Mouse (Mus musculus) stomach, embryonic 15.5 days (tissue): ENCODE data around the gene Tceal3. TPM values are rescaled to one million over a fixed set of nuclear protein-coding genes. Genes with fewer than 3 reads are reported as not detected.
"Not testable (repeated sequence)": the region's sequence is repeated elsewhere in the genome, so short reads cannot be mapped to it uniquely, and the experiment has no call there.

Experiments used
- ATAC-seq: fragments of 200-750 bp; cut with Nextera tagmentation; 2 replicates; pipeline ENCODE4 v1.8.0; 2017; ENCODE audit warnings: low read depth, moderate number of reproducible peaks, moderate TSS enrichment; ENCODE audit not compliant: insufficient read depth, low FRiP score
- H3K27ac ChIP-seq: fragments of 300-500 bp; sonication (generic); 2 replicates; pipeline ENCODE4 v1.5.1; 2015; ENCODE audit warnings: mild to moderate bottlenecking, inconsistent platforms
- H3K27me3 ChIP-seq: fragments of 300-500 bp; sonication (generic); replicated peaks from 2 replicates; pipeline ENCODE4 v1.6.1; 2015; ENCODE audit warnings: inconsistent platforms
- H3K36me3 ChIP-seq: fragments of 300-500 bp; sonication (generic); 2 replicates; pipeline ENCODE4 v1.6.1; 2015; ENCODE audit warnings: inconsistent platforms
- H3K4me1 ChIP-seq: fragments of 300-500 bp; sonication (generic); 2 replicates; pipeline ENCODE4 v1.6.1; 2015; ENCODE audit warnings: inconsistent platforms
- H3K4me2 ChIP-seq: fragments of 300-500 bp; sonication (generic); 2 replicates; pipeline ENCODE4 v1.6.1; 2015; ENCODE audit warnings: mild to moderate bottlenecking, inconsistent platforms
- H3K4me3 ChIP-seq: fragments of 300-500 bp; sonication (generic); replicated peaks from 2 replicates; pipeline ENCODE4 v1.5.1; 2015; ENCODE audit warnings: inconsistent platforms
- H3K9ac ChIP-seq: fragments of 300-500 bp; sonication (generic); 2 replicates; pipeline ENCODE4 v1.6.1; 2015; ENCODE audit warnings: inconsistent platforms
- H3K9me3 ChIP-seq: fragments of 300-500 bp; sonication (generic); 2 replicates; pipeline ENCODE4 v1.6.1; 2016; ENCODE audit warnings: inconsistent platforms
- WGBS: fragments of 180-500 bp; shearing (Covaris S2); methylation state at CpG from one replicate; pipeline ENCODE4 v1.1.7; 2015; 5-methylcytosine and 5-hydroxymethylcytosine counted together
- polyA plus RNA-seq: library from polyadenylated mRNA; unstranded; fragments of >200 nt; fragmentation: Nextera tagmentation; extraction: Ambion mirVana; gene quantifications from 2 replicates; pipeline ENCODE4 v1.2.1, GENCODE M21; 2015

The Tceal3 gene
- polyA plus RNA-seq = 7.2 and 9.0 TPM in 2 replicates

DNA sequence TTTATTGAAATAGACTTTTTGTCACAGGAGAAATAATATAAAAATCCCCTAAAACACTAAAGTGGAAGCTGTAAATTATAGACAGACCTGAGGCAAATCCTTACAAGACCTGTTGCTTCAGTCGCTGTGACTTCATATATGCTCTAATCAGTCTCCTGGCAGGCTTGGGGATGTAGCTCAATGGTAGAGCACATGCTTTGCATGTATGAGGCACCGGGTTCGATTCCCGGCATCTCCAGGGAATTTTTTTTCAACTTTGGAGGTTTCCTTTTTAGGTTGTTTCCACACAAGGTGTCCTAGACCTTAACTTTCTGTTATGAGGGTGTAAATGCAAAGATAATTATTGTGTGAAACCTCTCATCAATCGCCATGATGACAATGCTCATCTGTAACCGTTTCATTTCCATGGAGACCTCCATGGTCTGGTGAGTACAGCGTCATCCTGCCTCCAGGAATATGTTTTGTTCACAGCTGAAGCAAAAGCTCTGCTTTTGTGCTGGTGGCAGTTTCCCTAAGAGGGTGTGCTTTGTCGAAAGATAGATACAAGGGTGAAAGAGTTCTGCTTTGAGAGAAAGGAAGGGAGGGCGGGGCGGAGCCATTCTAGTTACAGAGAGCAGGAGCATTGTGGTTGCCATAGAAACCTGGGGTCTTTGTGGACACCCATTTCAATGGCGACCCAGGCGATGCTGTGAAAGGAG is at the start of gene Tceal3:
Gene Tceal3, plus strand, starts transcription at position 644 of the 698 bp plus-strand sequence.
- H3K36me3 ChIP-seq = no peaks in the 10 kb centered on the region
- H3K4me3 ChIP-seq = no peak within 1 kb of the TSS

DNA sequence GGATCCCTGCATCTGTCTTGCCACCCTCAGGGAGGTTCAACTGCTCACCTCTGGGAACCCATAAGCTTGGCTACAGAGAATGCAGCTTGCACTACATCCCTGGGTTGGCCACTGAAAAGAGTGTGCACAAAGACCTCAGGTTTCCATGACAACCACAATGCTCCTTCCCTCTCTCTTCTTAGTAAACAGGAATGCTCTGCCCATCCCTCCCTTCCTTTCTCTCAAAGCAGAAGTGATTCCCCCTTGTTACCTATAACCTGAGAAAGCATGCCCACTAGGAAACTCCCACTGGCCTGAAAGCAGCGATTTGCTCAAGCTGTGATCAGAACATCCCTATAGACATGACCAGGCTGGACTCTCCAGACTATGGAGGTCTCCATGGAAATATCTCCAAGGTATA is 46.7 kb upstream of the Tceal3 start, which contains the start of gene Kir3dl2:
Gene Kir3dl2, minus strand, starts transcription at position 101 of the 400 bp plus-strand sequence.
- 58% methylated on average over 1 of the region's 1 CpGs for WGBS
- not testable (repeated sequence) for H3K27me3 ChIP-seq, H3K4me2 ChIP-seq, H3K9me3 ChIP-seq, H3K4me1 ChIP-seq, ATAC-seq, H3K27ac ChIP-seq, H3K36me3 ChIP-seq, H3K4me3 ChIP-seq, H3K9ac ChIP-seq

More for the DNA sequence above, at the start of gene Tceal3:
- no peaks in the 10 kb centered on the region for H3K27me3 ChIP-seq
- no peak within 1 kb of the TSS for H3K4me2 ChIP-seq
- H3K9ac ChIP-seq = no peak within 1 kb of the TSS
- no peaks in the 10 kb centered on the region for H3K4me1 ChIP-seq
- H3K27ac ChIP-seq = no peak within 1 kb of the TSS
- WGBS = 56% methylated on average over 12 of the region's 12 CpGs
- H3K9me3 ChIP-seq = no peaks in the 10 kb centered on the region
- ATAC-seq = no peak

DNA sequence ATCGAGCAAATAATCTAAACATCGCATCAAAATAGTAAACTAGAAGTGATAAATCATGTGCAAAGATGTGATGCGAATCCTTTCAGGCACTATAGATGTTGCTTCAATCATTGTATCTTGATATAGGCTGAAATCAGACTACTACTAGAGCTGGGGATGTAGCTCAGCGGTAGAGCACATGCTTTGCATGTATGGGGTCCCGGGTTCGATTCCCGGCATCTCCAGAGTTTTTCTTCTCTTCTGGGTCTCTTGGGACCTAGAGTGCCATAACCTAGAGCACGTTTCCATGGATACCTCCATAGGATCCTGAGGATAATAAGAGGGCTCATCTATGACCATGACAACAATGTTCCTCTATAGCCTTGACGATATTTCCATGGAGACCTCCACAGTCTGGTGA is 21.5 kb upstream of the Tceal3 start:
- not testable (repeated sequence) for H3K9me3 ChIP-seq, H3K4me3 ChIP-seq, H3K9ac ChIP-seq, H3K27ac ChIP-seq, H3K27me3 ChIP-seq, H3K36me3 ChIP-seq, H3K4me1 ChIP-seq, H3K4me2 ChIP-seq, ATAC-seq
- 86% methylated on average over 9 of the region's 9 CpGs for whole genome bisulfite sequencing

DNA sequence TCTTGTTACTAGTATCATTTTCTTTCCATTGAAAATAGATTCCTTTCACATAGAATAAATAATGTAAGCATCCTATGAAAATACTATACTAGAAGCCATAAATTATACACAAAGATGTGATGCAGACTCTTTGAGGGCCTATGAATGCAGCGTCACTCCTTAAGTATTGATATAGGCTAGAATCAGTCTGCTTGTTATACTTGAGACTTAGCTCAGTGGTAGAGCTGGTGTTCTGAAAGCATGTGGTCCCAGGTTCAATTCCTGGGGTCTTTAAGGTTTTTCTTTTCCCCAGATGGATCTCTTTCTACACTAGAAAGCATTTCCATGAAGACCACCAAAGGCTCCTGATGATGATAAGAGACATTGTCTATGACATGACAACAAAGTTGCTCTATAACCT is 6.0 kb upstream of the Tceal3 start:
- no peak overlapping the region for H3K27ac ChIP-seq
- H3K27me3 ChIP-seq = no peaks in the 10 kb centered on the region
- H3K9ac ChIP-seq = no peak overlapping the region
- no peaks in the 10 kb centered on the region for H3K9me3 ChIP-seq
- no peak for ATAC-seq
- H3K4me3 ChIP-seq = no peak overlapping the region
- H3K4me1 ChIP-seq = no peaks in the 10 kb centered on the region
- H3K4me2 ChIP-seq = no peak overlapping the region
- WGBS = 91% methylated on average over 1 of the region's 1 CpGs
- H3K36me3 ChIP-seq = no peaks in the 10 kb centered on the region

DNA sequence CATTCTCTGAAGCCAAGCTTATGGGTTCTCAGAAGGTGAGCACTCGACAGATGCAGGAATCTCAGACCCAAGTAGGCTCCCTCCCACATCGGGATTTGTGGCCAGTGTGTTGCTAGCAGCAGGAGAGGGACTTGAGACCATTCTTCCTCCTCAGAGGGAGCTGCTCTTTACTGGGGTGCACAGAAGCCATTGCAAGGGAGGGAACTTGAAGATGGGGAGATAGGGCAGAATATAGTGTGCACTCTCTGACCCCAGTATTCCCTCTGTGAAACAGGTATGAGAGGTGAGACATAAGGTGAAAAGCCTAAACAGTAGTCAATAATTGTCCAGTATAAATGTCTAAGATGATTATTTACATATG is 235 bp downstream of the Tceal3 start:
- Histone ChIP-seq H3K27me3 (no peaks in the 10 kb centered on the region), H3K9me3 (no peaks in the 10 kb centered on the region), H3K4me3 (no peak overlapping the region), H3K4me2 (no peak overlapping the region), H3K4me1 (no peaks in the 10 kb centered on the region), H3K9ac (no peak overlapping the region), H3K27ac (no peak overlapping the region), H3K36me3 (no peaks in the 10 kb centered on the region)
- 24% methylated on average over 2 of the region's 2 CpGs for WGBS
- no peak for ATAC-seq

DNA sequence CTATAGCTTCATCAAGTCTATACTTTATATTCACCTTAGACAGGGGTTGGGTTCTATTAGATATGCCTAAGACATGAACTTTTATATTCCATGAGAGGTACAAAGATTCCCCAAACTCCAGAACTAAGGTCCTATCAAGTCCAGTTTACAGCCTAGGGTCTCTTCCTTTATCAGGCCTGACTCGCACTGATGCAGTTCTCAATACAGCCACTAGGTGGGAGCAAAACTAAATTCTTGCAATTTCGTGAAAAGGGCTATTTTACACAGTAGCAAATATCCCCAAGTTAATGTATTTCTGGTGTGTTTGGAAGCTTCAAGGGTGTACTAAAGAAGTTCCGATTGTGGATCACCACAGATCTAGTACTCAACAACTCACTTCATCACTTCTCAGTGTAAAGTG is 8.8 kb downstream of the Tceal3 start:
- Histone ChIP-seq H3K27ac (no peak overlapping the region), H3K4me3 (no peak overlapping the region), H3K36me3 (no peaks in the 10 kb centered on the region), H3K9ac (no peak overlapping the region), H3K4me2 (no peak overlapping the region), H3K4me1 (no peaks in the 10 kb centered on the region), H3K9me3 (no peaks in the 10 kb centered on the region), H3K27me3 (no peaks in the 10 kb centered on the region)
- ATAC-seq = no peak
- 24% methylated on average over 3 of the region's 3 CpGs for WGBS

DNA sequence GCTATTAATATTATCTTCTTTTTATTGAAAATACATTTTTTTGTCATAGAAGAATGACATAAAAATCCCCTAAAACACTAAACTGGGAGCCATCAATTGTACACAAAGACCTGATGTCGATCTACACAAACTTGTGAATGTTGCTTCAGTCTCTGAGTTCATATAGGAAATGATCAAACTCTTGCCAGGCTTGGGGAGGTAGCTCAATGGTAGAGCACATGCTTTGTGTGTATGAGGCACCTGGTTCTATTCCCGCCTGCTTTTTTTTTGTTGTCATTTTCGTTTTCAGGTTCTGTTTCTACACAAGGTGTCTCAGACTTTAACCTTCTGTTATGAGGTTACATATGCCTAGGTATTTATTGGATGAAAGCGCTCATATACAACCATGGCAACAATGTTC is 16.3 kb downstream of the Tceal3 start:
- H3K9me3 ChIP-seq = no peaks in the 10 kb centered on the region
- no peaks in the 10 kb centered on the region for H3K27me3 ChIP-seq
- no peak overlapping the region for H3K9ac ChIP-seq
- 81% methylated on average over 4 of the region's 4 CpGs for WGBS
- no peaks in the 10 kb centered on the region for H3K36me3 ChIP-seq
- ATAC-seq = no peak
- no peak overlapping the region for H3K4me2 ChIP-seq
- H3K4me1 ChIP-seq = no peaks in the 10 kb centered on the region
- no peak overlapping the region for H3K27ac ChIP-seq
- no peak overlapping the region for H3K4me3 ChIP-seq

DNA sequence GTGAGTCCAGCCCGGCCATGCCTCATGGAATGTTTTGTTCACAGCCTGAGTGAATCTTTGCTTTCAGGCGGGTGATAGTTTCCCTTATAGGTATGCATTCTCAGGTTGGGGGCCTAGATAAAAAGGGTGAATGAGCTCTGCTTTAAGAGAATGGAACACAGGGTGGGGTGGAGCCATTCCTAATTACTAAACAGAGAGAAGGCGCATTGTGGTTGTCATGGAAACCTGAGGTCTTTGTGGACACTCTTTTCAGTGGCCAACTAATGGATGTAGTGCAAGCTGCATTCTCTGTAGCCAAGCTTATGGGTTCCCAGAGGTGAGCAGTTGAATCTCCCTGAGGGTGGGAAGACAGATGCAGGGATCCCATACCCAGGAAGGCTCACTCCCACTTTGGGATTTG is 16.8 kb downstream of the Tceal3 start:
- Histone ChIP-seq H3K27ac (no peak overlapping the region), H3K9ac (no peak overlapping the region), H3K4me3 (no peak overlapping the region), H3K9me3 (no peaks in the 10 kb centered on the region), H3K36me3 (no peaks in the 10 kb centered on the region), H3K27me3 (no peaks in the 10 kb centered on the region), H3K4me2 (no peak overlapping the region), H3K4me1 (no peaks in the 10 kb centered on the region)
- ATAC-seq = no peak
- 83% methylated on average over 3 of the region's 3 CpGs for WGBS

DNA sequence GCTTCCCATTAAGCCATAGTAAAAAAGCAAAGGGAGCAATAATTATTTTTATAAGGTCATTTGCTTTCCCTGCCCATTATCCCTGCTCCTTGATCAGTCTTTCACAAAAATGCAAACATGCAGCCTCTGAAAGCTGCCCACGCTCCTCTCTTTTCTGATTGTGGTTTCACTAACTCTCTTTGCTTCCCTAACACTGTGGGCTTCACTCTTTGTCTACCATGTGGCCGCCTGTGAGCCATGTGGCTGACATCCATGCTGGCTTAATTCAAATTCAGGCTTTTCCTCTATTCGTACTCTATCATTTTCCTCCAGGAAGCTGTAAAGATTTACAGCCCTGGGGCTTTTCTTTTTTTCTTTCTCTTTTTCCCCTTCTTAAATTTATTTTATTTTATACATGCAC is 20.7 kb downstream of the Tceal3 start:
- Histone ChIP-seq H3K27ac (no peak overlapping the region), H3K4me2 (no peak overlapping the region), H3K27me3 (no peaks in the 10 kb centered on the region), H3K4me3 (no peak overlapping the region), H3K9me3 (no peaks in the 10 kb centered on the region), H3K36me3 (no peaks in the 10 kb centered on the region), H3K4me1 (no peaks in the 10 kb centered on the region), H3K9ac (no peak overlapping the region)
- WGBS = 54% methylated on average over 3 of the region's 3 CpGs
- no peak for ATAC-seq

DNA sequence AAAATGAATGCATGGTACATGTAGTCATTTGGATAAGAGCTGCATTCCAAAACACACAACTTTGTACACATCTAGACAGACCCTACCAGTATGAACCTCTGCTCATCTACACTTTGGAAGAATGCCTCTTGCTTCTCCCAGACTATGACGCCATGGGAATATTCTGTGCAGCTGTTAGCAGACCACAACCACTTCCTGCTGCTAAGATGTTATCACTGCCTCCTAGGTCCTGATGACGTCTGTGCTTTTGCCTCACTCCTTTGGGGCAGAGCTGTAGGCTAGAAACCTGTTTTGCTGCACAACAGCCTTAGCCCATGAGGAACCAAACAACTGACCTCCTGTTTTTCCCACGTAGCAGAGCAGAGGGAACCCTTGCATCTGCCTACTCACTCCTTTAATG is 25.2 kb downstream of the Tceal3 start:
- WGBS = 45% methylated on average over 3 of the region's 3 CpGs
- H3K9ac ChIP-seq, H3K36me3 ChIP-seq, H3K4me2 ChIP-seq, H3K27me3 ChIP-seq, H3K4me1 ChIP-seq, ATAC-seq, H3K9me3 ChIP-seq, H3K27ac ChIP-seq, H3K4me3 ChIP-seq: not testable (repeated sequence)

DNA sequence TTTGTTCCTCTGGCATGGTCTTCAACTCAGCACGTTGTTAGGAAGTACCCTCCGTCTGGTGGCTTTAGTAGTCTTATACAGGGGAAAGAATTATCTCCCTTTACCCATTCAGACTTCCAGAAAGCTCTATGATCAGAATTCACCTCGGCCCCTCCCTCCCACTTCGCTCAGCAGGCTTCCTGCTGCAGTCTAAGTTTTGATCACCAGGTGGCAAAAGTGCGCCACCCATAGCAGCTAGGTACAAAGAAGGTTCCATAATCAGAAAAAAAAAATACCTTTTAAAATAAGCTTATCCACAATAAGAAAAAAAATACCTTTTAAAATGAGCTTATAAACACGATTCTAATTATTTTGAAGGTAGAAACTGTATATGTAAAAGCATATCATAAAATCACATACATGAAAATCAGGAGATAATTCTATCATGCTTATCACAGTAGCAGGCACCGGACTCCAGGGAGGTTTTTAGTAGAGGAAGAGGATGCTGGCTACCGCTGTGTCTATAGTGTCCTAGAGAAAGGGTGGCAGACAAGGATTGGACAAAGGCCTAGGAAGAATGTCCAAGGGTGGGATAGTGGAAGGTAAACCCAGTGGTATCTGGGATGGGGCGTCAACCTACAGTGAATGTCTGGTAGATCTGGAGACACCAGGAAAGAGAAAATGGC is 34.4 kb downstream of the Tceal3 start:
- Histone ChIP-seq H3K4me1 (no peaks in the 10 kb centered on the region), H3K4me3 (no peak overlapping the region), H3K27me3 (no peaks in the 10 kb centered on the region), H3K4me2 (no peak overlapping the region), H3K27ac (no peak overlapping the region), H3K36me3 (no peaks in the 10 kb centered on the region), H3K9ac (no peak overlapping the region), H3K9me3 (no peaks in the 10 kb centered on the region)
- ATAC-seq = no peak
- WGBS = 42% methylated on average over 9 of the region's 9 CpGs

DNA sequence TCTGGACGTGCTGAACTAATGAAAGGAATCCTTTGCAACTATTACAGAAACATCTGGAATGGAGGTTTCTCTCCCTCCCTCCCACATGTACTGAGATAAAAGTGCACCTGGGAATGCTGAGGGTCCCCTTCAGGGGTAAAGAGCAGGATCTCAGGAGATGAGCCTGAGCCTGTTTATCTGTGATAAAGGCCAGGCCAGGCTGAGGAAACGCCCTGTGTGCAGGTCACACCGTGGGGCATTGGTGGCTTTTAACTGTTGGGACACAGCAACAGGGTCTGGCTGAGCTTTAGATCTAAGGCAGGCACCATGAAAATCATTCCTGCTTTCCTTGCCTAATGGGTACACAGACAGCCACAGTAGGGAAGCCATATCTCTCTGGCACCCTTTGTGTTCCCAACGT is 35.3 kb downstream of the Tceal3 start:
- no peak overlapping the region for H3K9ac ChIP-seq
- WGBS = 62% methylated on average over 4 of the region's 4 CpGs
- no peak for ATAC-seq

More for the DNA sequence above, 35.3 kb downstream of the Tceal3 start:
- Histone ChIP-seq H3K27ac (no peak overlapping the region), H3K27me3 (no peaks in the 10 kb centered on the region), H3K4me3 (no peak overlapping the region), H3K4me1 (no peaks in the 10 kb centered on the region), H3K36me3 (no peaks in the 10 kb centered on the region), H3K4me2 (no peak overlapping the region), H3K9me3 (no peaks in the 10 kb centered on the region)
